Mouse (Mus musculus): Measurements from ENCODE around the gene Ank2.

The Ank2 gene

GRCm38 (mm10) chr3:127170246-127170645, 328.9 kb downstream of the Ank2 start:
- no peak for DNase-seq

DNA sequence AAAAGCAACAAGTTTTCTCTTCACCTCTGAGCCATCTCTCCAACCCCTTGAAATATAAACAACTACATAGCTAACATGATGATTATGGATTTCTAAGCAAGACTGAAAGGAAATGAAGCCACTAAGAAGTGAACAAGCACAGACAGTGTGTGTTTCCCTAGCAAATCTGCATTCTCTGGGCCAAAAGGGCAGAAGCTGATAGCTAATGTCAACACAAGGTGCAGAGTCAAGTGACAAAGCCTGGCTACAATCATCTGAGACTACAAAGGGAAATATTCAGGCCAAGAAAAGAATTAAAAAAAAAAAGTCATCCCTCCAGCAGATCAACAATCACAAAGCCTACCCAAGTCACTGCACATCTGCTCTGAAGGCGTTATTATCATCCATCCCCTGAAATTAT, 330.0 kb downstream of the Ank2 start:
- no peak for DNase-seq

GRCm38 (mm10) chr3:127163749-127164148, 335.4 kb downstream of the Ank2 start:
- peak; percentile 33 to 56 for DNase-seq

GRCm38 (mm10) chr3:127161998-127162712, 337.0 kb downstream of the Ank2 start:
- peak; percentile 81 to 85 for DNase-seq

GRCm38 (mm10) chr3:127161085-127161837, 337.9 kb downstream of the Ank2 start:
- no peak for DNase-seq

- no peak for DNase-seq
Observed at GRCm38 (mm10) chr3:127157706-127158105, 341.4 kb downstream of the Ank2 start.

DNA sequence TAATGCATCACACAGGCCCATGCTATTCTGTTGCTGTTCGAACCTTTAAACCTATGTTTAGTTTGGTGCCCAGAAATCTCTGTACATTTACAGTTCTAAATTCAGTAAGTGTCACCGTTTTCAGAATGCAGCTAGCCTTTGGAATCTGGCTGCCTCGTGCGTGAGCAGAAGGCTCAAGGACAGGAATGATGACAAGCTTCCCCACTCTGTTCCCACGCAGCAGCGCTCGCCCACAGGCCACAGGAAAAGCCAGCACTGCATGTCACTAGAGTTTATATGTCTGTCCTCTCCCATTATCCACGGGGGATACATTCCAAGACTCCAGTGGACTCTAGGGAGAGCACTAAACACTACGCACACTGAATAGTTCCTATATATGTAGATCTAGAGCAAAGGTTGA, 343.1 kb downstream of the Ank2 start:
- peak in 1 of 2 experiments; percentile 45 for DNase-seq

- no peak for DNase-seq
Observed at GRCm38 (mm10) chr3:127153861-127154260, 345.3 kb downstream of the Ank2 start.

- no peak for DNase-seq
Observed at GRCm38 (mm10) chr3:127153443-127153842, 345.7 kb downstream of the Ank2 start.

- DNase-seq = no peak
Observed at GRCm38 (mm10) chr3:127148648-127149047, 350.5 kb downstream of the Ank2 start.

GRCm38 (mm10) chr3:127140590-127140989, 358.6 kb downstream of the Ank2 start:
- DNase-seq = no peak

DNA sequence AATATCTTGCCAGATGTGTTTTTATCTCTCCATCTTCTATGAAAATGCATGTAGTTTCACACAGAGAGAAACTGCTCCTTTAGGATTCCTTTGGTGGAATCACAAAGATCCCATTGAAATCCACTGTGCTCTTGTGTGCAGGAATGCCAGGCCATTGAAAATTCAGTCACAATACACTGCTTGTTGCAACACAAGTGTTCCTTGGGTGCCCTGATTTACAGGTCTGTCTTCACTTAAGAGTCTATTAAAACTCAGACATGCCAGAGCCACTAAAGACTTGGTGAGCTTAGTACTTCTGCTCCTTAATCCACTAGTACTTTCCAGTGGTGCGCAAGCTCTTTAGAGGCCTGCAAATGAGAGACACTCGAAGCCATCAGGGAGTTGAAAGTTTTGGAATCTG, 359.5 kb downstream of the Ank2 start:
- DNase-seq = no peak

DNA sequence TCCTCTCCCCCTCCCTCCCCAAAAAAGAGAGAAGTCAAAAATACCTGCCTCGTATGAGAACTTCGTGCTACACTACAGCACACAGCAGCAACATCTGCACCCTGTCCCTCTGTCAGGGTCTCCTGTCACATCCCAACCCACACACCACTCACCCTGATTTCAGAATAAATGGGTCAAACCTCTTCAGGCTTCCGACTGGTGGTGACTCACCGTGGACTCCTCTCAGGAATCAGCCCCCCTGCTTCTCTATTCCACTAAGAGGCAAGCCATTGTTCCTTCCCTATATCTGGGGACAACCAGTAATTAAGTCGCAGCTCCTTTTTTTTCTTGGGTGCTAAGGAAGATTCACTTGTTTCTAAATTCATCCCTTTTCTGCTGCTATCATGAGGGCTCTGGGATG, 361.6 kb downstream of the Ank2 start:
- no peak for DNase-seq

DNA sequence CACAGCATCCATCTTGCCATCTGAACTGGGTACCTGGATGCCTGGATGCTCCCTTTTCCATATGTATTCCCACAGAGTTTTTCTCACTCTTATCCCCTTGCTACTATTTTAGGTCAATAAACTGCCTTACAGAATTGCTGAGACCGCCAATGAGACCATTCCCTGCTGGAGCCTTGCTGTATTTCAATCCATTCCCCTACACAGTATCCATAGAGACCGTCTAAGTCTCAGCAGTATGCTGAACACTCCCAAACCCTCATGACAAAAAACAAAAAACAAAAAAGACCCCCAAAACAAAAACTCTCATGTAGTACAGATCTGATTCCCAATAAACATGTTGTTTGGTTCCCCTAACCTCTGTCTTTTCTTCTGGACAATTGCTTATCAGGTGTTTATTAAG, 365.1 kb downstream of the Ank2 start:
- no peak for DNase-seq

DNA sequence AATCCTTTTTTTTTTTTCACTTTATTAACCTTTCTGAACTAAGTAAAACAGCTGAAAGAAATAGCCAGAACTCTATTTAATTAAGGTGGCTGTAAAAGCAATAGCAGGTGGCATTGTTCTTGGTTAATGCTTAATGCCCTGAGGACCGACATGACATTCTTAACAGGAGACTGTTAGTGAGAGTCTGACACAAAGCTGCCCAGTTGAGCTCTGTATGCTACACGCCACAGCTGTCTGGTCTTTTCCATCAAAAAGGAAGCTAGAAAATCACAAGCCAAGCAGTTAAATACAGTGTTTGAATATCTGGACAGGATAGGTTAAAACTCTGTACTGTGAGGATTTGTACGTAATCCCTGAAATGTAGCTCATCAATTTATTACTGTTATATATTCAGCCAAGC, 368.1 kb downstream of the Ank2 start:
- no peak for DNase-seq

DNA sequence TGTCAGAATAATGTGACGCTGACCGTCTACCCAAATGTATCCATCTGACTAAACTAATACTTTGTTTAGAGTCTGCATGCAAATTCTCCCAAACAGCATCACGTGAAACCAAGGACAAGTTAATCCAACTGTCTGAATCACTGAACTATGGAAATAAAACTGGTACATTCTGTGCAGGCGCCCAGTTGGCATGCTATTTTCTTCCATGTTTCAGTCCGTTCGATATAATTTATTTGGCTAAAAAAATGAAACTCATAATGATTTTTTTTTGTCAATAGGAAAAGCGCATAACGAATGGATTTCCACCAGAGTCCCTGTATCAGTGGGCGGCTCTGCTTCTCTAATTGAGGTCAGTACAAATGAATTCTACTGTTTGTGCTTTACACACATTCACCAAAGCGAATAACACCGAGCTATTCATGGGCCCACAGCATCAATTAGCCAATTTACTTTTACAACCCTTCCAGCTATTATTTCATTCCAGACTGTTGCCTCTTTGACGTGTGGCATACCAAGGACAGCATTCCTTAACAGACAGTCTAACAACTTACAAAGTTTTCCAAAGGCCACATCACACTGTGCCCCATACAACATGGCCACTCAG, 368.9 kb downstream of the Ank2 start:
- DNase-seq = no peak

DNA sequence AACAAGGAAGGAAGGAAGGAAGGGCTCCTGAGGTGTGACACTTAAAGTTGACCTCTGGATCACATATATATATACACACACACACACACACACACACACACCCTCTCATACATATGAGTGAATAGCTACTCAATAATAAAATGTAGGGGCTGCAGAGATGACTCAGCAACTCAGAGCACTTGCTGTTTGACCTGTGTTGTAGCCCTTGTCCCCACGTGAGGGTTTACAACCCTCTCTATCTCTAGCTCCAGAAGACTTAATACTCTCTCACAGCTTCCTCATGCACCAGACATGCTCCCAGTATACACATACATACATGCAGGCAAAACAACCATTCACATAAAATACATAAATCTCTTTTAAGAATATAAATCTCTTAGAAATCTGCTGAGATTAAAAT, 369.4 kb downstream of the Ank2 start:
- DNase-seq = no peak

- no peak for DNase-seq
Observed at GRCm38 (mm10) chr3:127127611-127128010, 371.5 kb downstream of the Ank2 start.

DNA sequence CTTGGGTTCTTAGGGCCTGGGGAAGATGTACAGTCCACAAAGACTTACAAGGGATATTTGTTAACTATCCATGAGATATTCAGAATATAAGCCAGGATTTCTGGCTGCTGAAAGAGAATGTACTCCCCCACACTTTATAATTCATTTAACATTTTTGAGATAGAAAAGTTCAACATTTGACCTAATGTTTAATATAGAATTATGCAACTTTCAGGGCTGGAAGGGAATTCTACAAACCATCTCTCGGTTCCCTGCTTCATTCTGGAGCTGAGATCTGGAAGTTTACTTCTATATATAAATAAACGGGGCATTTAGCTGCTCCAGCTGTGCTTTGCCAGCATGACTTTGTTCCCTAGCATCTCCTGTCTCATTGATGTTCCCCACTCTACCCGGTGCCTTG, 372.9 kb downstream of the Ank2 start:
- no peak for DNase-seq

- DNase-seq = no peak
Observed at GRCm38 (mm10) chr3:127124375-127124993, 374.7 kb downstream of the Ank2 start.

GRCm38 (mm10) chr3:127123376-127123775, 375.8 kb downstream of the Ank2 start:
- DNase-seq = no peak

DNA sequence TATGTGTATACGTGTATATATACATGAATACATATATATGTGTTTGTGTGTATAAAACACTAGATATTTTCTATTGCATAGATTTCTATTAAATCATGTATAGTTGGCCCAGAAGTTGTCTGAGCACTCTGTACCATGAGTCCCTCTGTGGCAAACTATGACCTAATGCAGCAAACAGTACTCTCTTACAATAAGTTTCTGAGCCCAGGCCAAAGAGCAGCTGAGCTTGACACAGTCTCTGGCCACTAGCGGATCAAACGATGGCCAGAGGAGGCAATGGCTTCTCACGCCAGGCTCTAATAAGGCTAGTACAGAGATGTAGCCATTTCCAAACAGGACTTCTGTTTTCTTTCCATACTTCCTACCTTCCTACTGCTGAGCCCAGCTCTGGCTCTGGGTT, 380.4 kb downstream of the Ank2 start:
- DNase-seq = no peak

DNA sequence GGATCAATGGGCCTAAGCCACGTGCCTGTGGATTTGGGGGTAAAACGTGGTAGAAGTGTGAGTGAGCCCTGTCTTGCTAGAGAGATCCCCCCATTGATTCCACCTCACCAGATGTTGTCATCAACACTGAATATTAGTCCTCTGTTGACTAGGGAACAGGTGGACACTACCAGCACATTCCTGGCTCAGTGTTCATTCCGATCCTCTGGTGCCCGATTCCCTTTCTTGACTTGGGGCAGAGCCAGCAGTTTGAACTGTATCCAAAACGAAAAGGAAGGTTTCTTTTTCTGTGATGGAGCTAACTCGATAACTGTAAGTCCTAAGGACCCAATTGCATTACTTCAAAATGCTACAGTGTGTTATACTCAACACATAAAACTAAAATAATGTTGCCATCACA, 382.9 kb downstream of the Ank2 start:
- peak; percentile 55 to 66 for DNase-seq

DNA sequence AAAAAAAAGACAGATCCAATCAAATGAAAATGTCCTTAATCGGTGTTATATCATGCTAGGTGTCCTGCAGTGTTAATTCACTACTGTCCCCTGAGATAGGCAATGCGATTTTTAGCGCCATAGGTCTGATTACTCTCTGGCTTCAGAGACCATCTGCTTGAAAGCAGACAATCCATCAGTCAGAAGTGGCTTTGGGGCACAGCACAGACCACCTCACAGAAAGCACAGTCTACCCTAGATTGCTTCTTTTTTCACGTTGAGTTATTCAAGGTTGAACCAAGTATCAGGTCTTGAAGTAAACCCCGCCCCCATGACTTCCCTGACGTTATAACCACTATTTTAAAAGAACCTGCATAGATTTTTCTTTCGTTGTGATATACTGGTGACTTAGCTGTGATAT, 385.9 kb downstream of the Ank2 start:
- DNase-seq = no peak

Data from cerebellum, postnatal 36 days (tissue).